Mouse (Mus musculus) T-cell, adult 66 days (primary cell): ENCODE measurements around the gene Ddx54. TPM values are rescaled to one million over a fixed set of nuclear protein-coding genes. Genes with fewer than 3 reads are reported as not detected.

ENCODE experiments used
- total RNA-seq, 2 experiments: library from RNA; stranded (reverse); gene quantifications; 3 replicates in 1 of 2; 4 replicates in 1 of 2; pipeline ENCODE4 v1.2.4; 2023

Gene Ddx54
- 100 to 1,000 TPM; 114 to 120 TPM for total RNA-seq

DNA sequence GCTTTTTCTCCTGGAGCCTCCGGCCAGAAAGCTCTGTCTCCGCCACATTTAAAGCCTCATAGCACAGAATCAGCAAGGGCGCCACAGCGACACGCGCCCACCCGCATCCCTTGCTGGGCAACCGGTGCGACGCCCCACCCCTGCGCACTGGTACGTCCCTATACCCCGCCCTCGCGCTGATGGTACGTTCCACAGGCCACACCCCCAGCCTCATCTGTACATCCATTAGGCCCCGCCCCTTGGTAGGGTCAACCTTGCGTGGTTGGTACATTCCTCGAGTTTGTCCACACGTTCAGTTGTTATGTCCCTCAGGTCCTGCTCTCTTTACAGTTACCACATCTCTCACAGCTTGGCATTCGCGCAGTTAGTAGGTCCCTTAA, at the start of gene Ddx54, which contains the start of gene Rita1:
Gene Ddx54 (plus strand): TSS at position 298 of the 380 bp plus-strand sequence.
Gene Rita1 (minus strand): TSS at position 148 of the 380 bp plus-strand sequence.

DNA sequence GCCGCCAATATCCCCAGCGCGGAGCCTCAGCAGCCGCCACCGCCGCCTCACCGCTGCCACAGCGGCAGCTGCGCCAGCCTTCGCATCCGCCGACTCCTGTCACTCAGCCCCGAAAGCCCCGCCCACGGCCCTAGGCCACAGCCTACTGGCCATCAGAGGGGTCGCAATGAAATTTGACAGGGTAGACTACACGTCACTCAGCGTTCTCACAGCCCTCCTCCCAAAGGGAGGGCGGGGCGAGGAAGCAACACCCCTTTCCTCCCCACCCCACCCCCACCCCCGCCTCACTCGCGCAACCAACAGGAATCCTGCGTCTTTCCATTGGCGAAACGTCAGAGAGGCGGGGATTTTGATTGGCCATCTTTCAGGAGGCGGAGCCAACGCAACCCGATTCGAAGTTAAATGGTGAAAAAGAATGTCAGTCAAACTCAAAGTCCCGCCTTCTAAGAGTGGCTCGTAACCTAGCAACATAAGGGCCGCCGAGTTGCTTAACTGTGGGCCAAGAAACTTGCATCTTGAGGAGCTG, 23.9 kb upstream of the Ddx54 start, which contains the start of the genes Tpcn1 and Iqcd:
Gene Tpcn1 (minus strand): TSS at position 105 of the 526 bp plus-strand sequence.
Gene Iqcd (plus strand): TSS at position 448 of the 526 bp plus-strand sequence.

DNA sequence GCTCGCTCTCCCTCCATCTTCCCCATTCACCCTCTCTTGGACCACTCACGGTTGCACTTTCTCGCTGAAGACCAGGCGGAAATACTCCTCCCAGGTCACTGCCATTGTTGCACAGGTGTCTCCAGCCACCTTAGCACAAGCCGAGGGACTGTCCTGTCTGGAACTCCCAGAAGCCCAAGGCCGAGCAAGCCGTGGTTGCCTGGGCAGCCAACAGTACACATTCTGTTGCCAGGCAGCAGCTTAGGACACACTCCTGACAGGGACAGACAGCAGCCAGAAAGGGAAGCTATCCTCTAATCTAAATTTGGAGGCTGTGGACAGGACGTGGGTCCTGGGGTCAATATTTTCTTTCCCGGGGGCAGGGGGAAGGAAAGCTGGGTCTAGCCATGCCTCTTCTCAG, 21.6 kb downstream of the Ddx54 start, which contains the start of gene Cfap73:
Gene Cfap73 (minus strand): TSS at position 105 of the 400 bp plus-strand sequence.

DNA sequence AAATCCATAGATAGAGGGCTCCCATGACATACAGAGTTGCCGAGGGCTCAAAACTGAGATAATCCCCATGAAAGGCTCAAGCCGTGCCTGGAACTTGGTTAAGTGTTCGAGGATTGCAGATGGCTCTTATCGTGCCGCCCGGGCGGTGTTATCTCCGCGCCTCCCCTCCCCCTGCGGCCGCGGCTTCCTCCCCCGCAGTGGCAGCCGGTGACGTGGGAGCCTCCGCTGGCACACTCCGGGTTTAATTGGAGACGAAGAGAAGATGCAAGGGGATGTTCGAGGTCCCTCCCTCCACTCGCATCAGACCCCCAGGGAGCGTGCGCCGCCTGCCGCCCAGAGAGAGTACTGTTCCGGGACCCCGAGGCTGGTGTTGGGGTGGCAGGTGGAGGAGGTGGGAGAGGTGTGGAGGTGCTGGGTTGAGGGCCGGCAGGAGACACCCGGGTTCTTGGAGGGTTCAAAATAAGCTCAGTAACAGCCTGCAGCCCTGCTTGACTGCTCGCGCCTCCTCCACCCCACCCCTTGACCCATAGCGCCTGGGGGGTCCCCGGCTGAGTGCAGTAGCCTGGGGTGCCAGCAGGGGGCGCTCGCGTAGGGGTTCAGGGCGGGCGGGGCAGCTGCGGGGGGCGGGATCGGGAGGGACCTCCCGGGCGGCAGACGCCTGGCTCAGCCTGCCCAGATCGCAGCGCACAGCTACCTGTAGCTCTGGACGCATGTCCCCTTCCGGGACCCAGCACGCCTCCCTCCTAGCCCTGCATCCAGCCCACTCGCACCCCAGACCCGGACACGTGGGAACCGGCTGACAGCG, 36.2 kb downstream of the Ddx54 start, which contains the start of gene Rasal1:
Gene Rasal1 (plus strand): TSS at position 244 of the 805 bp plus-strand sequence.

Other genes starting within 250 kb of the Ddx54 start
- not detected for gene Lhx5, start 181.0 kb upstream of the Ddx54 start, total RNA-seq
- 1 to 10 TPM in 1 of 2 experiments, not detected in 1; 1.7 TPM for gene Sdsl, start 139.9 kb upstream of the Ddx54 start, total RNA-seq
- gene Sds, start 136.2 kb upstream of the Ddx54 start, total RNA-seq = not detected
- gene Plbd2, start 109.1 kb upstream of the Ddx54 start, total RNA-seq = 10 to 100 TPM; 18.1 to 23.8 TPM
- gene Slc8b1, start 101.6 kb upstream of the Ddx54 start, total RNA-seq = 10 to 100 TPM in 1 of 2 experiments, 1 to 10 TPM in 1; 6.4 to 15.8 TPM
- gene Tpcn1, start 24.1 kb upstream of the Ddx54 start, total RNA-seq = 10 to 100 TPM; 57.7 to 59.8 TPM
- 1 to 10 TPM; 1.0 to 1.9 TPM for gene Iqcd, start 23.7 kb upstream of the Ddx54 start, total RNA-seq
- 1 to 10 TPM; 5.4 to 8.3 TPM for gene Rita1, start 150 bp upstream of the Ddx54 start, total RNA-seq
- gene Cfap73, start 21.5 kb downstream of the Ddx54 start, total RNA-seq = not detected
- 10 to 100 TPM; 18.9 to 25.5 TPM for gene Rasal1, start 36.1 kb downstream of the Ddx54 start, total RNA-seq
- gene Dtx1, start 99.2 kb downstream of the Ddx54 start, total RNA-seq = 100 to 1,000 TPM; 257 to 297 TPM
- gene Oas2, start 137.1 kb downstream of the Ddx54 start, total RNA-seq = 1 to 10 TPM; 6.1 to 8.0 TPM
- 10 to 100 TPM; 15.4 to 27.4 TPM for gene Oas3, start 164.9 kb downstream of the Ddx54 start, total RNA-seq
- gene Oas1e, start 182.8 kb downstream of the Ddx54 start, total RNA-seq = 1 to 10 TPM in 1 of 2 experiments, under 1 TPM in 1; 0.74 to 1.8 TPM
- gene Oas1c, start 199.8 kb downstream of the Ddx54 start, total RNA-seq = 10 to 100 TPM; 11.0 to 13.1 TPM
- not detected for gene Oas1f, start 234.6 kb downstream of the Ddx54 start, total RNA-seq
- gene Oas1h, start 248.7 kb downstream of the Ddx54 start, total RNA-seq = not detected